Mouse (Mus musculus): Measurements from ENCODE around the gene Ift57.

DNA sequence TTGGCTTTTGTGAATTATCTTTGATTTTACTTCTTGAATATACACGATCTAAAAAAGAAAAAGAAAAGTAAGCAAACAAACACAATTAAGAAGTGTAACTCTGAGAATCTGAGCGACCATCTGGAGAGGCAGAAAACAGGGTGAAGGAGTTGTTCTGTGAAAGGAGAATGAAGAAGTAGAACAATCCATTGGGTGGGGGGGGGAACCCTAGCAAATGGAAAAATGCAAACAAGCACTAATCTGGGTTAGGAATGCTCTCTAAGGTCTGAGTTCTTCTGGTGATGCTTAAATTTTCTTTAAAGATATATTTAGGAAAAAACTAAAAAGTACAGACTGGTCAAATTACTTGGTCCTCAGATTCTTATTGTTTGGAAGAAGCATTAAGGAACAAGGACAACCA is 112.9 kb downstream of the Ift57 start:
- TF ChIP-seq CTCF (conservative IDR thresholded peaks at IDR 0.05; ENCODE audit: low read length) (no peak), NANOG (IDR thresholded peaks at IDR 0.05; ENCODE audit: borderline replicate concordance, low read length) (no peak), POU5F1 (IDR thresholded peaks at IDR 0.05; ENCODE audit: borderline replicate concordance, low read length) (no peak)

Measured in E14TG2a.4 (cell line).